Mouse (Mus musculus): ENCODE results near the gene Aldoart1.

Gene Aldoart1

GRCm38 (mm10) chr4:72852534-72852933 lies at the start of gene Aldoart1:
Aldoart1 (minus strand) TSS chr4:72852634.
- no peak for DNase-seq

- no peak for DNase-seq
Observed at GRCm38 (mm10) chr4:72901566-72901965, 49.1 kb upstream of the Aldoart1 start.

GRCm38 (mm10) chr4:72865371-72866075 lies 13.1 kb upstream of the Aldoart1 start:
- DNase-seq: no peak

GRCm38 (mm10) chr4:72844276-72844675 lies 8.2 kb downstream of the Aldoart1 start:
- no peak for DNase-seq

- DNase-seq: no peak
Observed at GRCm38 (mm10) chr4:72843025-72843424, 9.4 kb downstream of the Aldoart1 start.

GRCm38 (mm10) chr4:72836430-72836829 lies 16.0 kb downstream of the Aldoart1 start:
- no peak for DNase-seq

- no peak for DNase-seq
Observed at GRCm38 (mm10) chr4:72835400-72835799, 17.0 kb downstream of the Aldoart1 start.

GRCm38 (mm10) chr4:72800816-72801215 lies 51.6 kb downstream of the Aldoart1 start:
- no peak for DNase-seq
